14 mouse cellular contexts compared by ENCODE assay signal in genomic region chr5:118090101-118090500, GRCm38 (mm10).
A peak's percentile ranks its signal among the peaks of the same experiment; 100 is the strongest.
DNase-seq lines count a peak whose midpoint lies in the region; ATAC-seq and TF ChIP-seq lines count a peak whose summit lies in the region.
"Had no signal": no experiment of that assay in that cellular context is flagged by ENCODE, and none has a peak within 500 bp of the region (broad histone marks: within the 10 kb centered on the region; RNA-seq: fewer than 3 reads in every experiment).

No protein-coding gene starts in this region.

- H3K4me3 ChIP-seq in layer of hippocampus, adult 2 months = no peak overlapping the region
- H3K4me3 ChIP-seq in forebrain, embryonic 13.5 days = no peak overlapping the region
- H3K4me3 ChIP-seq in hindbrain, embryonic 13.5 days = no peak overlapping the region
- H3K4me3 ChIP-seq in neural tube, embryonic 13.5 days = no peak overlapping the region
- H3K4me3 ChIP-seq: erythroblast, embryonic 14.5 days had no signal

- H3K27me3 ChIP-seq in forebrain, embryonic 13.5 days = no peaks in the 10 kb centered on the region
- H3K27me3 ChIP-seq in hindbrain, embryonic 13.5 days = no peaks in the 10 kb centered on the region
- H3K27me3 ChIP-seq in neural tube, embryonic 13.5 days = no peaks in the 10 kb centered on the region

- no peak for TF ChIP-seq CTCF in layer of hippocampus, adult 2 months (conservative IDR thresholded peaks at IDR 0.05)

- peaks cover 35% of the 10 kb centered on the region for H3K4me1 ChIP-seq in forebrain, embryonic 13.5 days
- peaks cover 54% of the 10 kb centered on the region for H3K4me1 ChIP-seq in hindbrain, embryonic 13.5 days (replicated peaks)
- H3K4me1 ChIP-seq in neural tube, embryonic 13.5 days (replicated peaks) = peaks cover 55% of the 10 kb centered on the region

- peak overlapping the region; percentile 47; the same call in 1 of the 2 replicates for H3K9ac ChIP-seq in forebrain, embryonic 13.5 days
- 0 out of 2 replicates have a peak overlapping the region, but pooled peaks have one; percentile 19 for H3K9ac ChIP-seq in hindbrain, embryonic 13.5 days
- no peak overlapping the region for H3K9ac ChIP-seq in neural tube, embryonic 13.5 days
- H3K9ac ChIP-seq: liver, embryonic 14.5 days had no signal

- peak overlapping the region; percentile 64; the same call in 1 of the 2 replicates for H3K27ac ChIP-seq in layer of hippocampus, adult 2 months
- peak overlapping the region; percentile 77 for H3K27ac ChIP-seq in forebrain, embryonic 13.5 days
- peak overlapping the region; percentile 76 for H3K27ac ChIP-seq in hindbrain, embryonic 13.5 days
- H3K27ac ChIP-seq in neural tube, embryonic 13.5 days (replicated peaks) = peak overlapping the region; percentile 81
- H3K27ac ChIP-seq: liver, embryonic 14.5 days had no signal

- peaks cover 50% of the 10 kb centered on the region for H3K36me3 ChIP-seq in forebrain, embryonic 13.5 days (ENCODE audit: poor library complexity, severe bottlenecking)
- peaks cover 45% of the 10 kb centered on the region for H3K36me3 ChIP-seq in hindbrain, embryonic 13.5 days
- H3K36me3 ChIP-seq in neural tube, embryonic 13.5 days = peaks cover 51% of the 10 kb centered on the region

- WGBS in forebrain, embryonic 13.5 days = 95% methylated on average over 6 of the region's 6 CpGs
- 97% methylated on average over 6 of the region's 6 CpGs for WGBS in hindbrain, embryonic 13.5 days
- 94% methylated on average over 6 of the region's 6 CpGs for WGBS in neural tube, embryonic 13.5 days

- H3K9me3 ChIP-seq in forebrain, embryonic 13.5 days (replicated peaks) = no peaks in the 10 kb centered on the region
- H3K9me3 ChIP-seq in hindbrain, embryonic 13.5 days = no peaks in the 10 kb centered on the region
- H3K9me3 ChIP-seq in neural tube, embryonic 13.5 days = no peaks in the 10 kb centered on the region

- DNase-seq in layer of hippocampus, adult 2 months (ENCODE audit: low spot score in 2 of 2) = no peak
- DNase-seq in layer of hippocampus, postnatal 14 days (ENCODE audit: low spot score in 2 of 2) = no peak
- DNase-seq in right cerebral cortex, adult 2 months (ENCODE audit: low spot score in 2 of 2) = no peak
- no peak for DNase-seq in adrenal gland, adult 2 months
- DNase-seq: cerebellum, adult 8-10 months; kidney, adult 11 months; retina, postnatal 1 day had no signal

- ATAC-seq in forebrain, embryonic 13.5 days = no peak
- ATAC-seq in hindbrain, embryonic 13.5 days (ENCODE audit: low FRiP score) = no peak
- ATAC-seq in neural tube, embryonic 13.5 days (ENCODE audit: low read depth) = no peak
- ATAC-seq: CD4-positive, CD25-positive, alpha-beta regulatory T cell, adult 4 months had no signal

- H3K4me2 ChIP-seq in forebrain, embryonic 13.5 days = no peak overlapping the region
- no peak overlapping the region for H3K4me2 ChIP-seq in hindbrain, embryonic 13.5 days
- H3K4me2 ChIP-seq in neural tube, embryonic 13.5 days = no peak overlapping the region
- H3K4me2 ChIP-seq: heart, embryonic 11.5 days had no signal
